Mouse (Mus musculus) ovary, adult 18-20 months (tissue): ENCODE data around the gene Nbr1.

Experiments used
- DNase-seq: peaks from one replicate; pipeline ENCODE4 v3.0.0; 2022; ENCODE audit warnings: low spot score, mixed read lengths

Gene Nbr1

GRCm38 (mm10) chr11:101551751-101552475 lies at the start of gene Nbr1, which contains the start of gene Brca1:
TSS of gene Nbr1 (plus strand) at chr11:101552149.
TSS of gene Brca1 (minus strand) at chr11:101551955.
- DNase-seq, result peak; percentile 84

GRCm38 (mm10) chr11:101506269-101506780 lies 45.6 kb upstream of the Nbr1 start:
- DNase-seq, result no peak

- DNase-seq, result no peak
Measured at GRCm38 (mm10) chr11:101507090-101507489, 44.9 kb upstream of the Nbr1 start.

GRCm38 (mm10) chr11:101518937-101519336 lies 33.0 kb upstream of the Nbr1 start:
- DNase-seq, result no peak

GRCm38 (mm10) chr11:101519364-101519763 lies 32.6 kb upstream of the Nbr1 start:
- no peak for DNase-seq

GRCm38 (mm10) chr11:101524446-101524845 lies 27.5 kb upstream of the Nbr1 start:
- DNase-seq, result no peak

GRCm38 (mm10) chr11:101525056-101525455 lies 26.9 kb upstream of the Nbr1 start:
- no peak for DNase-seq

- no peak for DNase-seq
Measured at GRCm38 (mm10) chr11:101525936-101526595, 25.9 kb upstream of the Nbr1 start.

GRCm38 (mm10) chr11:101526686-101527085 lies 25.3 kb upstream of the Nbr1 start:
- no peak for DNase-seq

- no peak for DNase-seq
Measured at GRCm38 (mm10) chr11:101543533-101543932, 8.4 kb upstream of the Nbr1 start.

- no peak for DNase-seq
Measured at GRCm38 (mm10) chr11:101544132-101544531, 7.8 kb upstream of the Nbr1 start.

GRCm38 (mm10) chr11:101548526-101548925 lies 3.4 kb upstream of the Nbr1 start:
- DNase-seq, result no peak

- DNase-seq, result peak; percentile 99
Measured at GRCm38 (mm10) chr11:101552476-101553300, 739 bp downstream of the Nbr1 start.

- no peak for DNase-seq
Measured at GRCm38 (mm10) chr11:101553354-101553930, 1.5 kb downstream of the Nbr1 start.

GRCm38 (mm10) chr11:101556541-101556940 lies 4.6 kb downstream of the Nbr1 start:
- no peak for DNase-seq

GRCm38 (mm10) chr11:101556954-101557353 lies 5.0 kb downstream of the Nbr1 start:
- DNase-seq, result no peak

- no peak for DNase-seq
Measured at GRCm38 (mm10) chr11:101562391-101562790, 10.4 kb downstream of the Nbr1 start.

GRCm38 (mm10) chr11:101568421-101568820 lies 16.5 kb downstream of the Nbr1 start:
- DNase-seq, result no peak

- DNase-seq, result no peak
Measured at GRCm38 (mm10) chr11:101576116-101576515, 24.2 kb downstream of the Nbr1 start.

- no peak for DNase-seq
Measured at GRCm38 (mm10) chr11:101581081-101581764, 29.3 kb downstream of the Nbr1 start.
